Mouse (Mus musculus): ENCODE results near the gene Hist1h2bk. TPM values are rescaled to one million over a fixed set of nuclear protein-coding genes. Genes with fewer than 3 reads are reported as not detected.
"Not testable (repeated sequence)": the region's sequence is repeated elsewhere in the genome, so short reads cannot be mapped to it uniquely, and the experiment has no call there.

The Hist1h2bk gene
- total RNA-seq, 2 experiments from 2014 or later, result 11.4 to 16.1 TPM

- no peak for DNase-seq (ENCODE audit: low spot score in 2 of 2)
Observed at GRCm38 (mm10) chr13:22039951-22040463, 4.3 kb downstream of the Hist1h2bk start.

GRCm38 (mm10) chr13:22040464-22041141 is 4.9 kb downstream of the Hist1h2bk start:
- DNase-seq (ENCODE audit: low spot score in 2 of 2), result no peak

GRCm38 (mm10) chr13:22041142-22041536 is 5.5 kb downstream of the Hist1h2bk start, which contains the start of gene Hist1h4i:
Gene Hist1h4i (minus strand): TSS chr13:22041362.
- DNase-seq (ENCODE audit: low spot score in 2 of 2), result peak; percentile 94 to 98

GRCm38 (mm10) chr13:22041651-22042567 is 6.2 kb downstream of the Hist1h2bk start:
- DNase-seq (ENCODE audit: low spot score in 2 of 2), result no peak

- DNase-seq (ENCODE audit: low spot score in 2 of 2), result peak; percentile 88 to 96
Observed at GRCm38 (mm10) chr13:22042568-22043502, 7.2 kb downstream of the Hist1h2bk start, which contains the start of the genes Hist1h2ag and Hist1h2bj. Gene Hist1h2ag (minus strand): TSS chr13:22042944. Gene Hist1h2bj (plus strand): TSS chr13:22043214.

- DNase-seq (ENCODE audit: low spot score in 2 of 2), result peak in 1 of 2 experiments; percentile 73
Observed at GRCm38 (mm10) chr13:22043503-22044431, 8.1 kb downstream of the Hist1h2bk start.

- no peak for DNase-seq (ENCODE audit: low spot score in 2 of 2)
Observed at GRCm38 (mm10) chr13:22044432-22045155, 8.9 kb downstream of the Hist1h2bk start.

GRCm38 (mm10) chr13:22045311-22045710 is 9.6 kb downstream of the Hist1h2bk start:
- DNase-seq (ENCODE audit: low spot score in 2 of 2), result no peak

- no peak for DNase-seq (ENCODE audit: low spot score in 2 of 2)
Observed at GRCm38 (mm10) chr13:22049041-22049440, 13.4 kb downstream of the Hist1h2bk start.

GRCm38 (mm10) chr13:22049737-22050440 is 14.2 kb downstream of the Hist1h2bk start:
- peak in 1 of 2 experiments; percentile 26 for DNase-seq (ENCODE audit: low spot score in 2 of 2)

GRCm38 (mm10) chr13:22050591-22051522 is 15.2 kb downstream of the Hist1h2bk start:
- DNase-seq (ENCODE audit: low spot score in 2 of 2), result peak; percentile 86 to 94

GRCm38 (mm10) chr13:22051523-22051859 is 15.8 kb downstream of the Hist1h2bk start:
- no peak for DNase-seq (ENCODE audit: low spot score in 2 of 2)

- no peak for DNase-seq (ENCODE audit: low spot score in 2 of 2)
Observed at GRCm38 (mm10) chr13:22053754-22054153, 18.1 kb downstream of the Hist1h2bk start.

GRCm38 (mm10) chr13:22061422-22061821 is 25.8 kb downstream of the Hist1h2bk start:
- no peak for DNase-seq (ENCODE audit: low spot score in 2 of 2)

- no peak for DNase-seq (ENCODE audit: low spot score in 2 of 2)
Observed at GRCm38 (mm10) chr13:22063468-22063867, 27.8 kb downstream of the Hist1h2bk start.

- DNase-seq (ENCODE audit: low spot score in 2 of 2), result not testable (repeated sequence)
Observed at GRCm38 (mm10) chr13:22084140-22084539, 48.5 kb downstream of the Hist1h2bk start, which contains the start of gene Vmn1r188. Gene Vmn1r188 (plus strand): TSS chr13:22084440.

Data from layer of hippocampus, adult 18-20 months (tissue).